Mouse (Mus musculus) lung, adult 2 months (tissue): ENCODE results near the gene Skap1.

Experiments used
- CTCF ChIP-seq: fragments of 200-500 bp; IDR thresholded peaks from 2 replicates; pipeline ENCODE4 v1.5.1; 2011; ENCODE audit warnings: mild to moderate bottlenecking, low read length, control low read depth; ENCODE audit not compliant: insufficient read depth
- POLR2A ChIP-seq: fragments of 200-500 bp; IDR thresholded peaks from 2 replicates; pipeline ENCODE4 v1.6.1; 2011; ENCODE audit warnings: low read depth, mild to moderate bottlenecking, control low read depth, low read length, borderline replicate concordance; ENCODE audit errors: extremely low read depth

GRCm38 (mm10) chr11:96771274-96771975, 307.0 kb downstream of the Skap1 start:
- TF ChIP-seq CTCF (no peak), POLR2A (no peak)
